Mouse (Mus musculus) bone marrow macrophage, adult 2 months (primary cell): ENCODE results near the gene Gm20388.

Experiments used
- CTCF ChIP-seq: IDR thresholded peaks from 2 replicates; pipeline ENCODE4 v1.5.1; 2012; ENCODE audit warnings: low read depth, mild to moderate bottlenecking, low read length, moderate library complexity
- POLR2A ChIP-seq: IDR thresholded peaks from 2 replicates; pipeline ENCODE4 v1.6.1; 2012; ENCODE audit warnings: mild to moderate bottlenecking, low read depth, low read length, borderline replicate concordance

DNA sequence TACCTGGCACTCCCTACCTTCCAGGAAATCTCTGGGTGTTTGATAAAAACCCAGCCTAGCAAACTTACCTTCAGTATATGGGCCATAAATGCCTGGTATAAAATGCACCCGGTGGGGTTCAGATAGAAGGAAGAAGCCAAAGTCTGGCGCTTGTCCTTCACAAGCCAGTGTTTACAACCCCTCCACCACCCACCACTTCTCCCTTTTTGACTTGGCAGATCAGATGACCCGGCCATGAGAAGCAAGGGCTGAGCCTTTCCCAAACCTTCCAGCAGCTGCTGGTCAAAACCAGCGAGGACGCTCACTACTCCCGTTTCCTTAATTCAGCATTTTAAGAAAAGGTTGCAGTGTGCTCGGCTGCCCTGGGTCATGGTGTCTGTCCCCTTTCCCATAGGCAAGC, 834.6 kb downstream of the Gm20388 start:
- TF ChIP-seq CTCF: no peak
- TF ChIP-seq POLR2A: no peak
